Mouse (Mus musculus): ENCODE data around the gene Slit3.

Slit3 gene

DNA sequence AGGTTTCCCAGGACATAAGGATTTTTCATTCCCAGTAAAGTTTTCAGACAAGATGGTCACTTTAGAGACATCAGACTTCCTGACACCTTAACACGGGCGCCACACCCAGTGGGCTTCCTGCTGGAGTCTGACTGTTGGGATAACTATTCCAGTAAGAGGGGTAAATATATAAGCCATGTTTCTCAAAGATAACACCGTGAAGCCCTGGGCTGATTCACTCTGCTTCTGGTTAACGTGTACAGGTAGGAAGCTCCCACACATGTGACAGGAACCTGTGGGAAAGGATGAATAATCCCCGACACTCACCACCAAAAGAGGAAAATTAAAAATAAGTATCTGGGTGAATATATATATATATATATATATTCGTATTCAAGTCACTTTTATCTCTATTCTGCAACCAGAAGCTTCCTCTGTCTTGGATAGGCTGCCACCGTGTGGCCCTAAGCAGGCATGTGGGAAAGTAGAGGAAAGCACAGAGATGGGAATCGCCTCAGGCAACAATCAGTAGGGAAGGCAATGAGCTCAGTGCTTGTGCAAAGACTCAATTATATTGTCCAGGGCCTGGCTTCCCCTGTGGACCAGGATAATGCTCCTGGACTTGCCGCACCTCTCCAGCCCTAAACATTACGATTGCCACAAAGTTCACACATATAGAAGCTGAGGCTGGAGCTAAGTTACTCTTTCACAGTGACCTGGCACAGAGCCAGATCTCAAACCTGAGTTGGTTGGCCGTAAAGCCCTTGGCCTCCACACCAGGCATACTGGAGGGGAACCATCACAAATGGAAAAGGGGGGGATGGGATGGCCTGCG, 286.5 kb downstream of the Slit3 start:
- peak; percentile 81 to 86 for DNase-seq

DNA sequence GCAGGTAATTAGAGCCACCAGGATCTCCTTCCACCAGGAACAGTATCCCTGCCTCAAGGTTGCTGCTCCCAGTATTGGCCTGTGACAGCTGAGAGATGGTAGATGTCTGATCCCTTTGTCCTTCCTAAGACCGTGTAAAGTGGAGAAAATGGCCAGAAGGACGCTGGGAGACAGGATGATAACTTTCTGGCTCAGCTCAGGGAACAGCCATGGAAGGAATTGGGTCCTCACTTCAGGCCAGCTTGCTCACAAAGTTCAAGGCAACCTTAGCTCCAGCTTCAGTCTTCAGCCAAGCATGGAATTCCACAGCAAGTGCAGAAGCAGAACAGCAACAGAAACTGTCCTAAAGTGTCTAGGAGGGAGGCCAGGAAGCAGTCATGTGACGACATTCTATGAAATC, 289.4 kb downstream of the Slit3 start:
- no peak for DNase-seq

- DNase-seq, result no peak
These were observed 294.9 kb downstream of the Slit3 start for GRCm38 (mm10) chr11:35415768-35416401.

- DNase-seq, result peak in 1 of 2 experiments; percentile 28
These were observed 295.5 kb downstream of the Slit3 start for GRCm38 (mm10) chr11:35416402-35417093.

DNA sequence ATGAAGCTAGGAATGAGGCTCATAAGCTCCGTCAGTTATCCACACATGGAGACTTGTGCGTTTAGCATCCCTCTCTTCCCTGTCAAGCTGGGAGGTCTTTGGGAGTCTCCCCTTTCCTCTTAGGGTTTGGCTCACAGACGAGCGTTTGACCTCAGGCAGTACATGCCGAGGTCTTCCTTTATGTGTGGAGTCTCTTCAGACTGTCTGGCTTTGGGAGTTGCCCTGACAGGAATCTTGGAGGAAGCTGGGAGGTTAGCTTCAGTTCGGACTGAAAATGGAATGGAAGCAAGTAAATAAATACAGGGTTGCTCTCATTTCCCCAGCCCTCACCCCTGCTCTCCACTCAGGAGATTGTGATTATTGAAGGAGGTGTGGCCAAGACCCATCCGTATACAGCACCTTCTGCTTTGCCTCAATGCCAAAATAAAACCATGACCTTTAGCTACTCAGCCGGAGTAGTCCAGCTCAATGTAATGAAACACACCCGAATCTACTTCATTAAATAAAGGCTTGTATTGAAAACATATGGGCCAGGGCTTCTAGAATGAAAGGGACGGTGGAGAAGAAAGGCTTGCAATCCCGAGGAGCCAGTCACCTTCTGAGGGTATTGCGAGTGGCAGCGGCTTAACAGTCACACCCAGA, 297.0 kb downstream of the Slit3 start:
- DNase-seq, result no peak

- no peak for DNase-seq
These were observed 298.0 kb downstream of the Slit3 start for GRCm38 (mm10) chr11:35419013-35419412.

- DNase-seq, result no peak
These were observed 300.7 kb downstream of the Slit3 start for GRCm38 (mm10) chr11:35421728-35422127.

DNA sequence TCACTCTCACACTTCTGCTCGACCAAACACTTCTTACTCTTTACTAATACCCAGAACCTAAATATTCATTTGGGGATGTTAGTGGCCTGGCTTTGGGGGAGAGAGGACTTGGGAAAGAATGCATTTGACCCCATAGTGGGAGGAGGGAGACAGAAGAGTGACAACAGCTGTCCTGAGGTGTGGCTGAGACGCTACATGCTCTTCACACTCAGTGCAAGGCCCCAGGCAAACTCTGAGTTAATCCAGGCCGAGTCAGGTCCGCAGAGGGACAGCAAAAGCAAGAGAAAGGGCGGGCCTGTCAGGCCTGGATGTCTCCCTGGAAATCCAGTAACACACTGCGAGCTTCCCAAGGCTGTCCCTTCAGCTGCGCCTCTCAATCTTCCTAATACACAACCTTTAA, 307.0 kb downstream of the Slit3 start:
- no peak for DNase-seq

DNA sequence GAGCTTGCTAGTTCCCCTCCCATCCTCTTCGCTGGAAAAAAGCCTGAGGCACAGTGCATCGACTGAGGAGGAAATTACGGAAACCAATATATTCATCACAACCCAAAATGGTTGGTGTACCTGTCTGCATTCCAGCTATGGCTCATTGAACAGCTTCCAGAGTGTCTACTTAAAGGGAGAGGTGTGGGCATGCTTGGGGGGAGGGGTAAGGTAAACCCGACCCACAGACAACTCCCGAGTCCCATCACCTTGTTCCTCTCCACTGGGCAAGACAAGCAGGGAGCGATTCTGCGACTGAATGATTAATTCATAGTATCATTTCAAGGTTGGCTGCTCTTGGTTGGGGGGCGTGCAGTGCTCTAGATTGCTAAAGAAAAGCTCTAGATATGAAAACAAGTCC, 310.1 kb downstream of the Slit3 start:
- no peak for DNase-seq

DNA sequence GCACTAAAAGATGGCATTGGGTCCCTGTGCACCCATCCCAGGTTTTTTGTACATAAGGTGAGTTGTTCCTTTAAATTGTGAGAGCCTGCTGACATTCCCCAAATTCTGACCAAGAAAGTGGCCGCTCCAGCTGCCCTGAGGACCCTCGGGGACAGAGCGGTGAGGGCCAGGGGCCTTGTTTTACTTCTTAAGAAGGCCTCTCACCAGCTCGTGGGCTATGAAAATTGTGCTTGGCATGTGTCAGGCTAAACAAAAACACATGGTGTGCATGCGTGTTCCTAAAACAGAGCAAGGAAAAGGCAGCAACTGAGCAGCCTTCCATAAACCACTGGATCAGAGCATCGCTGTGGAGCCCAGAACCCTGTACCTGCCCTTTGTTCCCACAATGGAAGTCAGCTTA, 316.5 kb downstream of the Slit3 start:
- DNase-seq, result no peak

GRCm38 (mm10) chr11:35440186-35440585, 319.2 kb downstream of the Slit3 start:
- peak; percentile 66 to 68 for DNase-seq

- DNase-seq, result no peak
These were observed 323.6 kb downstream of the Slit3 start for GRCm38 (mm10) chr11:35444489-35445100.

DNA sequence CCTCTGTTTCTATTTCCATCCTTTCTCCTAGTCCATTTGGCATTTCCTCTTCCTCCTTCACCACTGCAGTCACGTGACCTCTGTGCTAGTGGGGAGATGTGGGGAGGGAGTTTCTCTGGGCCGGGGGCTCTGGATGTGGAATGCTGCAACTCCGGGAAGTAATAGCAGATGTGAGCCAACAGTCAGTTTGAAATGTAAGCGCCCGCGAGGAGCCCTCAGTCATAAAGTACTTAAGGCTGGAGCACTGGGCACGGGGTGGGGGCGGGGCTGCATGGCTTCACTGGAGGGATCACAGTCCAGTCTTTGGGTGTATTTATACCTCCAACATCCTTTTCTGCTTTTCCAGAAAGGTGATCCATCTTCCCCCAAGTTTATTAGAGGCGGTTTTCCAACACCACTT, 326.9 kb downstream of the Slit3 start:
- no peak for DNase-seq

DNA sequence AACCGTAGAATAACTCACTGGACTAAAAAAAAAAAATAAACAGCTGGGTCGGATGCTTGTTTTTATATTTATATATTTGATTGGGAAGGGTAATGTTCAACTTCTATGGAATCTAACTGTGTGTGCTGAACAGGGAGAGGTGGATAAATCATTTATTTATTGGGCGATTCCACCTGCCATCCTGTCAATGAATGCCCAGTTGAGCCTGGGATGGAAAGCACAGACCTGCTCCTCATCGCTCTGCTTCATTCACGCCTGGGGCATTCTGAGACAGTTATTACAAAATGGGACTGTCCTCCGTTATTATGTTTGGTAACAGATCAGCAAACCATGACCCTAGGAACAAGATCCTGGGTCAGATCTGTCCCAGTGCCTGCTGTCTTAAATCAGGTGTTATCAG, 328.2 kb downstream of the Slit3 start:
- DNase-seq, result no peak

- peak; percentile 81 to 84 for DNase-seq
These were observed 330.6 kb downstream of the Slit3 start for GRCm38 (mm10) chr11:35451636-35452035.

DNA sequence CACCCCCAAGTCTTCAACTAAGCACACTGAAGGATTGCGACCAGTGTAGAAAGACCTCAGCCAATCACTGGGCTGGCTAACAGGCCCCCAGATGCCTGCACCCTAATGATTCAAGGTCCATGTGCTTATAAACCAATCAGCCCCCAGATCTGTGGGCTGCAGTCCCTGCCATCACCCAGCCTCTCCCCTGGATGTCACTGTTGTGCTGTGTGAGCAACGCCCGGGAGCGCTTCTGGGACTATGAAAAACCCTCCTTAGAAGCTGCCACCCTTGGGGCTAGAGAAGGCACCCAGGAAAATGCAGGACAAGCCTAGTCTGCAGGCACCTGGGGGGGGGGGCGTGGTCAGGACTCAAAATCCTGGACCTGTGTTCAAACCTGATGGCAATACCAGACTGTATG, 331.4 kb downstream of the Slit3 start:
- DNase-seq, result peak; percentile 48 to 55

DNA sequence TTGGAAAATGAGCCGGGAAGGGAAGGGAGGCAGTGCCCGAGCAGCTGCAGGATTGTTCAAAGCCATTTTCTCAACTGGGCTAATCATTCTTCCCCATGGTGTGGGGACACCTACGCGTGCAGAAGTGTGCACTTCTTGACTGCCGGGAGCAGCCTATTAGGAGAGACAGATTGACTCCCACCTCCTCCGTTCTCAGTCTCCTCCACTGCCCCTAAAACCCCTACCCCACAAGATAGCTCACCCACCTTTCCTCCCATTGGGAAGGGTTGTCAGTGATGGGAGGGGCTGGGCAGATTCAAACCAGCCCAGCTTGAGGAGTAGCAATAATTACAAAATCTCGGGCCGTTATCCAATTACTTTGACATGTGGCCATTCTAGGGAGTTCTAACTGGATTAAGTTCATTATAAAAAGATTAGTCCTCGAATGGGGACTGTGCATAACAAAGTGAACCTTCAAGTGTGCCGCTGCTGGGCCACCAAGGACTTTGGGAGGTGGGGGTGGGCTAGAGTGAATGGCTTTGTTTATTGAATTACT, 333.2 kb downstream of the Slit3 start:
- DNase-seq, result no peak

GRCm38 (mm10) chr11:35454781-35455180, 333.8 kb downstream of the Slit3 start:
- DNase-seq, result no peak

DNA sequence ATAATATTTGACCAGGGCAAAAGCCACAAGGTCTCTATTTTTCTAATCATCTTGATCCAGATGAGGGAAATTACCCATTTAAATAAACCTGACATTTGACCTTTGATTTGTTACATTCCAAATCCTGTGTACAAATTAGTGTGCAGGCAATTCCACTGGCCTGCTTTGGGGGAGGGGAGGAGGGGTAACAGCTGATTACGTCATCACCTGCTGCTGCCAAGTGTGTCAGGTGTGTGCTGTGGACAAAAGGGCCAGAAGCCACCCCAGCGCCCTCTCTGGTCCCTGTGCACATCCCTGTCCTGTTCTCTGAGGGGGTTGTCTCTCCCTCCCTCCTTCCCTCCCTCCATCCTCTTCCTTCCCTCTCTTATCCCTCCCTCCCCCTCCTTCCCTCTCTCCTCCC, 337.0 kb downstream of the Slit3 start:
- peak in 1 of 2 experiments; percentile 48 for DNase-seq

- DNase-seq, result peak; percentile 23
These were observed 345.7 kb downstream of the Slit3 start for GRCm38 (mm10) chr11:35466701-35467100.

- peak; percentile 49 to 61 for DNase-seq
These were observed 347.8 kb downstream of the Slit3 start for GRCm38 (mm10) chr11:35468847-35469246.

DNA sequence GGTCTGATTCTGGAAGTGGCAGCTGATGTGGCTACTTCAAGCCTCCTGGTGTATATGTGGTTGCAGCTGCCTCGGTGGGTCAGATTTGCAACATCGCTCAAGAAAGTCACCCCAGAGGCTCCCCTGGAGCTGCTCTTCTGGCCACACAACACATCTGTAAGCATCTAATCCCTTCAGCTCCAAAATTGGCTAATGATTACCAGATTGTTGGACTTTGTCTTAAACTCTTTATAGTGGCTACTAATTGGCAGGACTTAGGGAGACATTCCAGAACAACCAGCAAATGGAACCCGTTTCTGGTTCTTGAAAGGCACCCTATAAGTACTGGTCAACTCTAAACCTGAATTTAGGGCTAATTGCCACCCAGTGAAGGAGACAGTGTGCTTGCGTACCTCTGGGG, 348.9 kb downstream of the Slit3 start:
- no peak for DNase-seq

DNA sequence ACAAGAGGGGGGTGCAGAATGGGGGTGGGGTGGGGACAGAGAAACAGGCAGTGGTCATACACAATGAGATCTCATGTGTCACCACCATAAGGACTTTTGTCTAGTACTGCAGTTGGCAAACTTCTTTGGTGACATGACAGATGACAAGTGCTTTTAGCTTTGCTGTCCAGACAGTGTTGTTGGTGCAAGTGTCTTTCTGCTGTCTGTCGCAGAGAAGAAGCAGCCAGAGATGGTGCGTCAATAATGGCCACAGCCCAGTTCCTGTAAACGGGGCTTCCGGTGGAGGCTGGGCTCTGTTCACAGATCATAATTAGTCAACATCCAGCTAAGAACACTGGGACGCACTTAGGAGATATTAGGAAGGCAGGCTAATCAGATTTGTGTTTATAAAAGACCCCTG, 349.8 kb downstream of the Slit3 start:
- no peak for DNase-seq
